Mouse (Mus musculus) limb, embryonic 14.5 days (tissue): Measurements from ENCODE around the gene Anp32e. TPM values are rescaled to one million over a fixed set of nuclear protein-coding genes. Genes with fewer than 3 reads are reported as not detected.

Experiments used
- ATAC-seq: fragments of 200-750 bp; cut with Nextera tagmentation; 2 replicates; pipeline ENCODE4 v1.8.0; 2017; ENCODE audit warnings: low read depth, moderate number of reproducible peaks, moderate TSS enrichment; ENCODE audit not compliant: low FRiP score
- DNase-seq: peaks from one replicate; pipeline ENCODE4 v3.0.0-alpha.2; 2015; ENCODE audit warnings: low spot score
- H3K27ac ChIP-seq: fragments of 300-500 bp; sonication (generic); replicated peaks from 2 replicates; pipeline ENCODE4 v1.5.1; 2014; ENCODE audit warnings: low read depth, mild to moderate bottlenecking, low read length, moderate library complexity, mixed read lengths
- H3K27me3 ChIP-seq: fragments of 300-500 bp; sonication (generic); 2 replicates; pipeline ENCODE4 v1.6.1; 2014; ENCODE audit warnings: low read length, mixed read lengths; ENCODE audit not compliant: control insufficient read depth, insufficient read depth
- H3K36me3 ChIP-seq: fragments of 300-500 bp; sonication (generic); 2 replicates; pipeline ENCODE4 v1.6.1; 2014; ENCODE audit warnings: mild to moderate bottlenecking, low read length, moderate library complexity, mixed read lengths; ENCODE audit not compliant: control insufficient read depth, insufficient read depth
- H3K4me1 ChIP-seq: fragments of 300-500 bp; sonication (generic); 2 replicates; pipeline ENCODE4 v1.6.1; 2014; ENCODE audit warnings: antibody characterized with exemption, low read length, mixed read lengths; ENCODE audit not compliant: control insufficient read depth, insufficient read depth
- H3K4me2 ChIP-seq: fragments of 300-500 bp; sonication (generic); replicated peaks from 2 replicates; pipeline ENCODE4 v1.6.1; 2014; ENCODE audit warnings: low read depth, mild to moderate bottlenecking, low read length, moderate library complexity; ENCODE audit not compliant: severe bottlenecking
- H3K4me3 ChIP-seq: fragments of 300-500 bp; sonication (generic); replicated peaks from 2 replicates; pipeline ENCODE4 v1.5.1; 2014; ENCODE audit warnings: low read length
- H3K9ac ChIP-seq: fragments of 300-500 bp; sonication (generic); 2 replicates; pipeline ENCODE4 v1.6.1; 2014; ENCODE audit warnings: mild to moderate bottlenecking, low read depth, low read length, moderate library complexity; ENCODE audit not compliant: severe bottlenecking
- H3K9me3 ChIP-seq: fragments of 300-500 bp; sonication (generic); 2 replicates; pipeline ENCODE4 v1.6.1; 2016; ENCODE audit warnings: low read length; ENCODE audit not compliant: control insufficient read depth
- POLR2A ChIP-seq: fragments of 200-500 bp; IDR thresholded peaks from 2 replicates; pipeline ENCODE4 v1.8.0; 2012; ENCODE audit warnings: inconsistent platforms, mild to moderate bottlenecking, moderate library complexity, borderline replicate concordance; ENCODE audit not compliant: insufficient read depth, insufficient read length; ENCODE audit errors: extremely low read depth
- WGBS: fragments of 180-500 bp; shearing (Covaris S2); extraction: QIAGEN DNeasy Blood & Tissue Kit; methylation state at CpG from one replicate; pipeline ENCODE4 v1.1.7; 2014; 5-methylcytosine and 5-hydroxymethylcytosine counted together
- polyA plus RNA-seq, 2 experiments: library from polyadenylated mRNA; depleted of rRNA in 1 of 2; stranded (reverse) in 1 of 2; unstranded in 1 of 2; fragments of >200 nt; fragmentation: Nextera tagmentation in 1 of 2; extraction: Ambion mirVana in 1 of 2; gene quantifications; 2 replicates each; pipeline versions ENCODE4 v1.2.1 to v1.2.3; 2012 to 2014

Anp32e gene
- polyA plus RNA-seq, 2 experiments = 55.0 to 137 TPM

DNA sequence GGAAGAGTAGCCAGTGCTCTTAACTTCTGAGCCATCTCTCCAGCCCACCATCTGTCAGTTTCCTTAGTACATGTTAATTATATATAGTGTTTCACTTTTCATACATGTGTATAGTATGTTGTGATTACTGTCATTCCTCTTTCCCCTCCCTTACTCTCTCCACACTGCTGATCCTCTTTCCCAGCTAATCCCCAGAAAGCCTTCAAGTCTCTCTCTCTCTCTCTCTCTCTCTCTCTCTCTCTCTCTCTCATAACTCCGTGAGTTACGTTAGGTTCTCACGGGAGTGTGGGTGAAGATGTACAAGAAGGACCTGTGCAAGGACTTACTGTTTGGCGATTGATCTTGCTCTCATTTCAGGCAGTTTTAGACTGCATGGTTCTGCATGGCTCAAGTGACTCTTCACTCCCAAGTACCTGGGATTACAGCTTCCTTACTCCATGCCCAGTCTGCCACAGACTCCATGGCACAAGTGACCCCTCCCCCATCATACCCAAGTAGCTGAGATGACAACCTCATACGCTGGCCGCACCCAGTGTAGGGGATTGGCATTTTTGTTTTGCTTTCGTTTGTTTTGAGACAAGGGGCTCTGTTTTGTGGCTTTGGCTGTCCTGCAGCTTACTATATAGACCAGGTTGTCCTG, 4.2 kb downstream of the Anp32e start:
- WGBS = 93% methylated on average over 7 of the region's 7 CpGs
- Histone ChIP-seq H3K9ac (no peak overlapping the region; the same call in 1 of the 2 replicates), H3K4me1 (0 out of 2 replicates have a peak, but pooled peaks cover 6% of the 10 kb centered on the region), H3K27me3 (no peaks in the 10 kb centered on the region), H3K4me2 (no peak overlapping the region), H3K27ac (no peak overlapping the region), H3K4me3 (no peak overlapping the region), H3K9me3 (no peaks in the 10 kb centered on the region), H3K36me3 (peaks cover 40% of the 10 kb centered on the region)
- no peak for TF ChIP-seq POLR2A
- DNase-seq (no peak), ATAC-seq (no peak)

DNA sequence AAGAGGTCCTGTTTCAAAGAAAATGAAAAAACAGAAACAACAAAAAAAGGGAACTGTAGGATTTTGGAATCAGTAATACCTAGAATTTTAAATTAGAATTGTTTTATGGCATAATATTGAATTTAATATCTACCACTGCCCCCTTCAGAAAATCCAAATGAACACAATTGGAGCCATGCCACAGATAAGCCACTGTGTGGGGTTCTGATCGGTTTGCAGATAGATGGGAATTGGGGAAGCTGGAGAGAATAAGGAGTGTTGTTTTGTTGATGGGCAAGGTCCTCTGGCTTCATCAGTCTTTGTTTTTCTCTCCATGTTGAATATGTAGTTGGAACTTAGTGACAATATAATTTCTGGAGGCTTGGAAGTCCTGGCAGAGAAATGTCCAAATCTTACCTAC, 5.4 kb downstream of the Anp32e start:
- no peaks in the 10 kb centered on the region for H3K9me3 ChIP-seq
- H3K27me3 ChIP-seq = no peaks in the 10 kb centered on the region
- 0 out of 2 replicates have a peak, but pooled peaks cover 6% of the 10 kb centered on the region for H3K4me1 ChIP-seq
- no peak for TF ChIP-seq POLR2A
- WGBS = 86% methylated on average over 1 of the region's 1 CpGs
- H3K9ac ChIP-seq = no peak overlapping the region
- no peak for DNase-seq
- no peak overlapping the region for H3K27ac ChIP-seq
- no peak overlapping the region for H3K4me2 ChIP-seq
- no peak overlapping the region for H3K4me3 ChIP-seq
- peaks cover 52% of the 10 kb centered on the region for H3K36me3 ChIP-seq
- ATAC-seq = no peak

DNA sequence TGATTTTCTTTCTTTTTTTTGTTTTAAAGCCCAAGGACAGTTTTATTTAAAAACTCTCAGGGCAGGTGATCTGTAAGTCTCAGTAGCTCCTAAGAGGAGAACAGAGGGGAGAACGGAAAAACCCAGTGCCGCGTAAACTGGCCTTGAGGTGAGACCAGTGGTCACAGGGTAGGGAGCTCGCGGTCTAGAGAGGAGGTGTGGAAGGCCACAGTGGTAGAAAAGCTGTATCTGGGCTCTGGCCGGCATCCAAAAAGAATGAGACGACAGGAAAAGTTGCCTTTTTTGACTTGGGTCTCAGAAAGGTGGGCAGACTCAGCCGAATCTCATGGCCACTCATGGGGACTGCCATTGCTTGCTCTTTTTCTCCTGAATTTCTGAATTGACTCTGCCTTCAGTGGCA, 9.2 kb downstream of the Anp32e start:
- DNase-seq = no peak
- no peak overlapping the region for H3K4me2 ChIP-seq
- no peaks in the 10 kb centered on the region for H3K9me3 ChIP-seq
- H3K27ac ChIP-seq = no peak overlapping the region
- H3K27me3 ChIP-seq = no peaks in the 10 kb centered on the region
- no peaks in the 10 kb centered on the region for H3K4me1 ChIP-seq
- no peak for TF ChIP-seq POLR2A
- peaks cover 87% of the 10 kb centered on the region for H3K36me3 ChIP-seq
- ATAC-seq = no peak
- WGBS = 96% methylated on average over 8 of the region's 8 CpGs
- no peak overlapping the region for H3K9ac ChIP-seq
- H3K4me3 ChIP-seq = no peak overlapping the region

DNA sequence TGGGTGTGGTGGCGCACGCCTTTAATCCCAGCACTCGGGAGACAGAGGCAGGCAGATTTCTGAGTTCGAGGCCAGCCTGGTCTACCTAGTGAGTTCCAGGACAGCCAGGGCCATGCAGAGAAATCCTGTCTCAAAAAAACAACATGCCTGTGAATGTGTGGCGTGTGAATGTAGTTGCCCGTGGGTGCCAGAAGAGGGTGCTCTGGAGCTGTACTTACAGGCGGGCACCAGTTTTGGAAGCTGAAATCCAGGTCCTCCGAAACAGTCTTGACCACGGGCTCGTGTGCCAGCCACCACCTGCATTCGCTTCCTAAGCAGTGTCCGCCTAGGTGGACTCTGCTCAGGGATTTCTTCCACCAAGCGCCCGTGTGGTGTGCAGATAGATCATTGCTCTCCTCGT, 9.8 kb downstream of the Anp32e start:
- no peak for TF ChIP-seq POLR2A
- WGBS = 95% methylated on average over 15 of the region's 15 CpGs
- no peaks in the 10 kb centered on the region for H3K27me3 ChIP-seq
- DNase-seq (no peak), ATAC-seq (no peak)
- no peak overlapping the region for H3K4me3 ChIP-seq
- H3K4me1 ChIP-seq = no peaks in the 10 kb centered on the region
- H3K36me3 ChIP-seq = peaks cover 84% of the 10 kb centered on the region
- H3K27ac ChIP-seq = no peak overlapping the region
- H3K9ac ChIP-seq = no peak overlapping the region
- no peak overlapping the region for H3K4me2 ChIP-seq
- H3K9me3 ChIP-seq = no peaks in the 10 kb centered on the region

DNA sequence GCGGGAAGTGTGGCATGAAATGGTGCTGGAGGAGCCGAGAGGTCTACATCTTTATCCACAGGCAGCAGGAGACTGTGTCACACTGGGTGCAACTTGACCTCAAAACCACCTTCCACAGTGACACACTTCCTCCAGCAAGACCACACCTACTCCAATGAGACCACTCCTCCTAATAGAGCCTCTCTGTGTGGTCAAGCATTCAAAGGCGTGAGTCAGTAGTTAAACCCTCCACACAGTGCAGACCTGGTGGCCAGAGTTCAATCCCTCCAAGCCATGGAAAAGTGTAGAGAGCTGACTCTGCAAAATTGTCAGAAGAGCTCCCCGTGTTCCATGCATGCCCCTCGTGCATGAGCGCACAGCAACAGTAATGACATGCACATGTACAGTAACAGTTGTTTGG, 13.7 kb downstream of the Anp32e start:
- no peak overlapping the region for H3K27ac ChIP-seq
- no peaks in the 10 kb centered on the region for H3K27me3 ChIP-seq
- ATAC-seq = no peak
- WGBS = 86% methylated on average over 6 of the region's 6 CpGs
- peaks cover 86% of the 10 kb centered on the region for H3K36me3 ChIP-seq
- H3K4me2 ChIP-seq = no peak overlapping the region
- H3K9ac ChIP-seq = no peak overlapping the region
- no peak for TF ChIP-seq POLR2A
- H3K4me1 ChIP-seq = no peaks in the 10 kb centered on the region
- no peaks in the 10 kb centered on the region for H3K9me3 ChIP-seq
- H3K4me3 ChIP-seq = no peak overlapping the region
- no peak for DNase-seq

DNA sequence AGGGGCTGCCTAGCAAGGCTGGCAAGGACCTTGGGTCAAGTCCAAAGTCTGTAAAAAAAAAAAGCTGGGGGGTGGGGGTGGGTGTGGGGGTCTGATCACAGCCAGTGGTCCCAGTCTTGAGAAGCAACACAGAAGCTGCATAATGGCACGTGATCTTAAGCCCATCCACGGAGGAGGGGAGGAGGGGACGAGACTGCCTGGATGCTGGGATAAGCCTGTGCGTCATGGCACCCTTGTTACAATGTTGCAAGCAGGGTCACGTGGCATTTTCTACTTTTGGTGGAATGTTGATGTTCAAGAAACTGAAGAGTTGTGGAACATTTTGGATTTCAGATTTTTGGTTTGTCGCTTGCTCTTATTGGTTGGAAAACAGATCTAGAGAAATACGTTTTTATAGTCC, 14.2 kb downstream of the Anp32e start:
- WGBS = 96% methylated on average over 7 of the region's 7 CpGs
- Histone ChIP-seq H3K4me1 (no peaks in the 10 kb centered on the region), H3K27ac (no peak overlapping the region), H3K4me2 (no peak overlapping the region), H3K9me3 (no peaks in the 10 kb centered on the region), H3K9ac (no peak overlapping the region), H3K27me3 (no peaks in the 10 kb centered on the region), H3K36me3 (peaks cover 81% of the 10 kb centered on the region), H3K4me3 (no peak overlapping the region)
- ATAC-seq (no peak), DNase-seq (no peak)
- no peak for TF ChIP-seq POLR2A
